Mouse (Mus musculus) mouse embryonic stem cell (cell line): Measurements from ENCODE around the gene Fabp6.

Source experiments
- in situ Hi-C, 2 experiments: fragments of 300-500 bp; cut with MboI; formaldehyde crosslinking; loops; 1 replicate in 1 of 2; 3 replicates in 1 of 2; pipeline ENCODE4 v1.14.3; 2019 to 2020; ENCODE audit warnings: low sequenced_read_pairs in 2 of 2, low pct_unique_long_range_greater_than_20kb in 1 of 2, mixed read lengths in 1 of 2; ENCODE audit not compliant: unreplicated experiment in 1 of 2

Fabp6 gene

GRCm38 (mm10) chr11:43556538-43556937 lies 44.8 kb downstream of the Fabp6 start:
- in situ Hi-C loops: no loop called here

GRCm38 (mm10) chr11:43552675-43553074 lies 48.7 kb downstream of the Fabp6 start:
- in situ Hi-C loops: no loop called here

GRCm38 (mm10) chr11:43551756-43552155 lies 49.6 kb downstream of the Fabp6 start:
- in situ Hi-C loops: no loop called here

- in situ Hi-C loops: no loop called here
Measured at GRCm38 (mm10) chr11:43549701-43550100, 51.6 kb downstream of the Fabp6 start.

GRCm38 (mm10) chr11:43548657-43549435 lies 52.5 kb downstream of the Fabp6 start:
- in situ Hi-C loops: no loop called here

GRCm38 (mm10) chr11:43548148-43548547 lies 53.2 kb downstream of the Fabp6 start:
- in situ Hi-C loops: no loop called here

GRCm38 (mm10) chr11:43546678-43547077 lies 54.7 kb downstream of the Fabp6 start:
- in situ Hi-C loops: no loop called here
